Mouse (Mus musculus) forebrain, embryonic 10.5 days (tissue): ENCODE data around the gene Fam71a. TPM values are rescaled to one million over a fixed set of nuclear protein-coding genes. Genes with fewer than 3 reads are reported as not detected.

Experiments used
- DNase-seq: peaks from one replicate; pipeline ENCODE4 v3.0.0-alpha.2; 2017; ENCODE audit warnings: low spot score; ENCODE audit errors: extremely low spot score
- H3K27ac ChIP-seq: fragments of 300-500 bp; sonication (generic); 2 replicates; pipeline ENCODE4 v1.5.1; 2016; ENCODE audit warnings: mild to moderate bottlenecking
- H3K27me3 ChIP-seq: fragments of 300-500 bp; sonication (generic); 2 replicates; pipeline ENCODE4 v1.6.1; 2016; ENCODE audit warnings: mild to moderate bottlenecking; ENCODE audit not compliant: poor library complexity, severe bottlenecking
- H3K36me3 ChIP-seq: fragments of 300-500 bp; sonication (generic); replicated peaks from 2 replicates; pipeline ENCODE4 v1.6.1; 2016; ENCODE audit warnings: mild to moderate bottlenecking, moderate library complexity
- H3K4me1 ChIP-seq: fragments of 300-500 bp; sonication (generic); 2 replicates; pipeline ENCODE4 v1.6.1; 2016
- H3K4me3 ChIP-seq: fragments of 300-500 bp; sonication (generic); 2 replicates; pipeline ENCODE4 v1.5.1; 2016; ENCODE audit warnings: mild to moderate bottlenecking, moderate library complexity
- H3K9me3 ChIP-seq: fragments of 300-500 bp; sonication (generic); 2 replicates; pipeline ENCODE4 v1.6.1; 2016; ENCODE audit warnings: mild to moderate bottlenecking, moderate library complexity
- WGBS: fragments of 180-500 bp; shearing (Covaris S2); methylation state at CpG from one replicate; pipeline ENCODE4 v1.1.7; 2016; 5-methylcytosine and 5-hydroxymethylcytosine counted together
- polyA plus RNA-seq: library from polyadenylated mRNA; unstranded; fragments of >200 nt; fragmentation: Nextera tagmentation; extraction: Ambion mirVana; gene quantifications from 2 replicates; pipeline ENCODE4 v1.2.1, GENCODE M21; 2016

Fam71a gene
- polyA plus RNA-seq: not detected in 2 replicates

DNA sequence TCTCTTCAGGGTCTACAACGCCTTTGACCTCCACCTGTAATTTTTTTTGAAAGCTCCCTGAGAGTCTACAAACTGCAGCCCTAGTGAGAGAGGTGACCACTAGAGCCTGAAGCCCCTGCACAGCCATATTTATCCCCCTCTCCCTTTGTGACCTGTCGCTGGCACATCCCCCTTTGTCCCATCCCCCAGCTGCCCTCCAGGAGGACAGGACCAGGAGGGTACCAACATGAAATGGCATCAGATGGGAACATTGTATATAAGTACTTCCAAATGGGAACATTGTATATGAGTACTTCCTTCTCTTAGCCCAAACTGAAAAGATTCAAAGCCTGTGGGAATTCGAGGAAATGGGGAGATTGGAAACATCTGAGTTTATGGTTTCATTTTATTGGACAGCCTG is at the start of gene Fam71a:
Fam71a (minus strand) TSS at position 101 of the 400 bp plus-strand sequence.
- WGBS: 87% methylated on average over 3 of the region's 3 CpGs
- Histone ChIP-seq H3K27me3 (no peaks in the 10 kb centered on the region), H3K9me3 (peaks cover 6% of the 10 kb centered on the region; the same call in 1 of the 2 replicates), H3K27ac (no peak within 1 kb of the TSS), H3K4me3 (no peak within 1 kb of the TSS), H3K36me3 (no peaks in the 10 kb centered on the region), H3K4me1 (0 out of 2 replicates have a peak, but pooled peaks cover 6% of the 10 kb centered on the region)
- DNase-seq: no peak

DNA sequence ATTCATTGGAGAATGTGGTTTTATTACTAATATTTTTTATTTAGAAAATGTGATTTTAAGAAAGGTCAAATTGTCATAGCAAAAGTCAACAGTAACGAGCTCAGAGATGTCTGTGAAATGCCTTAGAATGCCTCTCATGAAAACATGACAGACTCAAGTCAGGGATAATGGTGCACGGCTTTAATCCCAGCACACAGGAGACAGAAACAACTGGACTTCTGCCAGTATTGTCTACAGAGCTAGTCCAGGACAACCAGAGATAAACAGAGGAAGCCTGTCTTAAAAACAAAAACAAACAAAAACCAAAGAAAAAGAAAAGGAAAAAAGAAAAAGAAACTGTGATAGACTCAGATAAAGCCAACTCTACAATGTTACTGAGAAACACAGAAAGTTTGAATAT is 46.5 kb upstream of the Fam71a start:
- DNase-seq: no peak
- H3K36me3 ChIP-seq: no peaks in the 10 kb centered on the region
- 64% methylated on average over 2 of the region's 2 CpGs for WGBS
- H3K9me3 ChIP-seq: no peaks in the 10 kb centered on the region
- no peak overlapping the region for H3K27ac ChIP-seq
- no peak overlapping the region for H3K4me3 ChIP-seq
- peaks cover 3% of the 10 kb centered on the region for H3K4me1 ChIP-seq
- H3K27me3 ChIP-seq: peaks cover 1% of the 10 kb centered on the region; the same call in 1 of the 2 replicates

DNA sequence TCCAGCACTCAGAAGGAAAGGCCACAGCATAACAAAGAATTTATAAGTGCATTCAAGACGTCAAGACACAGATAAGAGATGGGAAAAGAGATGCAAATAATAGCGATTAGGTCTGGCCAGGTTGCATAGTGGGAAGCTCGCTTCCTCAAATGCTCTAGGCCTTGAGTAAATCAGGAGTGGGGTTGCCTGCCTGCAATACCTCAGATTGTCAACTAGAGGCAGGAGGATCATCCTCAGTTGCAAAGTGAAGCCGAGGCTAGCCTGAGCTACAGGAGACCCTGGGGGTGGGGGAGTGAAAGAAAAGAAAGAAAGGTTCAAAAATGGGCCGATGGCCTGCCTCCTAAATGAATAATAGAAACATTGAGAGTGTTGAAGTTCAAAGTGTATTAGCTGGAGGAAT is 41.2 kb upstream of the Fam71a start:
- DNase-seq: no peak
- H3K9me3 ChIP-seq: no peaks in the 10 kb centered on the region; the same call in 1 of the 2 replicates
- no peaks in the 10 kb centered on the region for H3K4me1 ChIP-seq
- no peak overlapping the region for H3K27ac ChIP-seq
- WGBS: 77% methylated on average over 5 of the region's 5 CpGs
- no peaks in the 10 kb centered on the region for H3K27me3 ChIP-seq
- H3K4me3 ChIP-seq: no peak overlapping the region
- H3K36me3 ChIP-seq: no peaks in the 10 kb centered on the region

DNA sequence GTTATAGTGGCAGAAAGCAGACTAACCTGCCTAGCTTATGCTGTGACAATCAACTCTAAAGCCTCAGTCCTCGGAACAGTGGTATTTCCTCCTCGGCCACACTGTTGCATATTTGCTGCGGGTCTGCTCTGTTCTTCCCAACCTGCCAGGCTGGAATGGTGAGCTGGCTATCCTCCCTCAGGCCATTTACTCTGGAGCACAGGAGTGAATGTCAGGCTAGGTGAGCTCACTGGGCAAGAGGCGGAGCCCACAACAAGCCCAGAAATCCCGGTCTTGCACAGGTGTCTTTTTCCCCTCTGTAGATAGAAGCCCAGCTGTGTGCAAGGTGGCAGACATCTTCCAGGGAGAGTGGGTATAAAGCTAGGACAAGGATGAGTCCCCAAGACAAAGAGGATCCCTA is 40.3 kb upstream of the Fam71a start:
- H3K27ac ChIP-seq: no peak overlapping the region
- no peak overlapping the region for H3K4me3 ChIP-seq
- no peak for DNase-seq
- WGBS: 74% methylated on average over 5 of the region's 5 CpGs
- no peaks in the 10 kb centered on the region for H3K27me3 ChIP-seq
- H3K4me1 ChIP-seq: no peaks in the 10 kb centered on the region
- H3K9me3 ChIP-seq: no peaks in the 10 kb centered on the region; the same call in 1 of the 2 replicates
- H3K36me3 ChIP-seq: no peaks in the 10 kb centered on the region

DNA sequence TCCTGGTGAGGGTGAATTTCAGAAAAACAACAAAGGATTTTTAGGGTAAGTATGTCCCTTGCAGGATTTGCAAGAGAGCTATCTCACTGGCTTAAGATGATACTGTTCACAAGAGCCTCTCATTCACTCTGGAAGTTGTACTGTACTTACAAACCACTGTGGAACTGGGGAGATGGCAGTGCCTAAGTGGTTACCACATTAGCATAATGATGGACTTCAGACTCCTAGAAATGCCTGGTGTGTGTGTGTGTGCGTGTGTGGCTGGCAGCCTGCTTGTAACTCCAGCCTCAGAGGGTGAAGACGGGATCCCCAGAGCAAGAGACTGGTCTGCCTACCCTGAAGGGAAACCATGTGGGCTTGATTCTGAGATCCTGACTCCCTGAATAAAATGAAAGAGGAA is 38.9 kb upstream of the Fam71a start:
- 86% methylated on average over 2 of the region's 2 CpGs for WGBS
- no peaks in the 10 kb centered on the region for H3K4me1 ChIP-seq
- DNase-seq: no peak
- no peak overlapping the region for H3K27ac ChIP-seq
- H3K9me3 ChIP-seq: no peaks in the 10 kb centered on the region; the same call in 1 of the 2 replicates
- H3K27me3 ChIP-seq: no peaks in the 10 kb centered on the region
- H3K36me3 ChIP-seq: no peaks in the 10 kb centered on the region
- no peak overlapping the region for H3K4me3 ChIP-seq

DNA sequence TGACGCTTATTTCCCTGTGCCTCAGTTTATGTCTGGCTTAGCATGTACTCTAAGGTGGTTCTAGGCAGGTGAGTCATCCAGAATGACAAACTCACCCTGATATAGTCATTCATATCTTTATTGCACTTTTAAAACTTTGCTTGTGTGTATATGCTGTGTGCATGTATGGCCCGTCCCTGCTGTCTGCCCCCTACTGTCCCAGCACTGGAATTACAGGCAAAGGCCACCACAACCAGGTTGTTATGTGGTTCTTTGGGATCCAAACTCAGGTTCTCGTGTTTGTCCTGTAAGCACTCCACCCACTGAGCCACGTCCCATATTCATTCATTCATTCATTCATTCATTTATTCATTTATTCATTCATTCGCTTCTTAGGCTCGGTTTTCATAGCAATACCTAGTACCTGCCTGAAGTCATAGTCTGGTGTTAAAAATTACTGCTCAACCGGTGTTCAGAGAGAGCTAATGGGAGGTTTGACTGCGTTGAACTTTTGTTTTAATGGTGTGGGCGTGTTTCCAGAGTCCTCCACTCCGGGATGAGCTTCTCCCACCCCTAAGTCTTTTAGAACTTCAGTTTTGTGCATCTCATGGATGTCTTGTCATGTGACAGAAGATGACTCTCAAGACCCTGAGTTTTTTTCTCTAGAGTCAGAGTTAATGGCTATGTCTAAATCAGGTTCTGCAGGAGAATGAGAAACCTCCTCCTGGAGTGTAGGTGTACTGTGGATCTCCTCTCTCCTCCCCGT is 37.8 kb upstream of the Fam71a start:
- Histone ChIP-seq H3K9me3 (no peaks in the 10 kb centered on the region; the same call in 1 of the 2 replicates), H3K27ac (no peak overlapping the region), H3K4me1 (no peaks in the 10 kb centered on the region), H3K27me3 (no peaks in the 10 kb centered on the region), H3K36me3 (no peaks in the 10 kb centered on the region), H3K4me3 (no peak overlapping the region)
- 83% methylated on average over 11 of the region's 11 CpGs for WGBS
- peak; percentile 13 for DNase-seq

DNA sequence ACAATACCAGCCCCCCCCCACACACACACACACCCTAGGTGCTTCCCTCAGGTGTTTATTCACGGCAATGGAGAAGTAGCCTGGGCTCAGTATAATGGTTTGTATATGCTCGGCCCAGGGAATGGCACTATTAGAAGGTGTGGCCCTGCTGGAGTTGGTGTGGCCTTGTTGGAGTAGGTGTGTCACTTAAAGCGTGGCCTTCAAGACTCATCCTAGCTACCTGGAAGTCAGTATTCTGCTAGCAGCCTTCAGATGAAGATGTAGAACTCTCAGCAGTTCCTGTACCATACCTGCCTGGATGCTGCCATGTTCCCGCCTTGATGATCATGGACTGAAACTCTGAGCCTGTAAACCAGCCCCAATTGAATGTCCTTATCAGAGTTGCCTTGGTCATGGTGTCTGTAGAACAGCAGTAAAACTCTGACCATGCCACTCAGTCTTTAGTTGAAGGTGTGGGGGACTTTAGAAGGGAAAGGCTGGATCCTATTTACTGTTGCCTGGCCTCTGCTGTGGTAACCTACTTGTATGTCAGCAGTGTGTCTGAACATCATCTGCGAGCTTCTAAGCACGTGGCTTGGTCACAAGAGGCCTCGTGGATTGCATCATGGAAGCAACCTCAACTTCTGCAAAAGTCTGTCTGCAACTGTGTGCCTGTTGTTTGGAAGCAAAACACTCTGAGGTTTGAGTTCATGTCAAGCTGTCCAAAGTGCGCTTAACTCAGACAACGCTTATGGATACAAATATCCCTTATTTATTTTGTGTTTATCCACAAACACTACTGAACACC is 36.4 kb upstream of the Fam71a start:
- no peak overlapping the region for H3K27ac ChIP-seq
- no peaks in the 10 kb centered on the region; the same call in 1 of the 2 replicates for H3K9me3 ChIP-seq
- H3K4me3 ChIP-seq: no peak overlapping the region
- no peaks in the 10 kb centered on the region for H3K36me3 ChIP-seq
- WGBS: 91% methylated on average over 9 of the region's 9 CpGs
- H3K4me1 ChIP-seq: no peaks in the 10 kb centered on the region
- DNase-seq: no peak
- H3K27me3 ChIP-seq: no peaks in the 10 kb centered on the region

DNA sequence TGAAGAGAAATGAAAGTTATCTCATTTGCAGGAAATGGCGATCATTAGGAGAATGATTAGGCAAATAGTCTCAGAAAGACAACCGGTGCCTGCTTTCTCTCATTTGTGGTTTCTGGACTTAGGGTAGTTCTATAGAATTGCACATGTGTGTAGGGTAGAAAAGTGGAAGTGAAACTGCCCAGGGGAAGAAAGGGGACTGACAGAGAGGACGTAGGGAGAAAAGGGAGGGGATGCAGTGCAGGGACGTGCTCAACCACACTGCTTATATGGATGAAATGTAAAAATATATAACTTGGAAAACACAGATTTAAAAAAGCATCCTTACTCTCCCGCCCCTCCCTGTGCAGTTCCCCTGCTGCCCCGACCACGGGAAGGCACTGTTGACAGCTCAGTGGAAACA is 33.3 kb upstream of the Fam71a start:
- Histone ChIP-seq H3K27me3 (0 out of 2 replicates have a peak, but pooled peaks cover 5% of the 10 kb centered on the region), H3K36me3 (no peaks in the 10 kb centered on the region), H3K9me3 (no peaks in the 10 kb centered on the region; the same call in 1 of the 2 replicates), H3K4me1 (no peaks in the 10 kb centered on the region), H3K27ac (no peak overlapping the region), H3K4me3 (no peak overlapping the region)
- WGBS: 81% methylated on average over 7 of the region's 7 CpGs
- no peak for DNase-seq

DNA sequence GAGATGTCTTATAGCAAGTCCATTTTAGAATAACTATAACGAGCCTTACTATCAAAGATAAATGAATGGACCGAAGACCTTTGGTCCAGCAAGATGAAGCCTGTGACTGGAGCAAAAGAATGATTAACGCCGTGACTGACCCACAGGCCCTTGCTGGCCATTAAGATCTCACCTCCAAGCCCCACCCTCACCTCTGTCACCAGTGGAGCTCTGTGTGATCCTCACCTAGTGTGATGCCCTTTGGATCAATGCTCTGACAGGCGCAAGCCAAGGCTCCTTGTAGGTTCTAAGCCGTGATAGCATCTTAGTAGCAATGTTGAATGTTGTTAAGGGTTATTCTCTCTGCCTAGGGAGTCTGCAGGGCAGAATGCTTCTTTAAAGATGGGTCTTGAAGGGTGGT is 31.4 kb upstream of the Fam71a start:
- H3K27me3 ChIP-seq: peaks cover 22% of the 10 kb centered on the region
- no peaks in the 10 kb centered on the region for H3K36me3 ChIP-seq
- H3K27ac ChIP-seq: no peak overlapping the region
- H3K9me3 ChIP-seq: no peaks in the 10 kb centered on the region
- WGBS: 93% methylated on average over 6 of the region's 6 CpGs
- no peaks in the 10 kb centered on the region for H3K4me1 ChIP-seq
- DNase-seq: no peak
- H3K4me3 ChIP-seq: no peak overlapping the region

DNA sequence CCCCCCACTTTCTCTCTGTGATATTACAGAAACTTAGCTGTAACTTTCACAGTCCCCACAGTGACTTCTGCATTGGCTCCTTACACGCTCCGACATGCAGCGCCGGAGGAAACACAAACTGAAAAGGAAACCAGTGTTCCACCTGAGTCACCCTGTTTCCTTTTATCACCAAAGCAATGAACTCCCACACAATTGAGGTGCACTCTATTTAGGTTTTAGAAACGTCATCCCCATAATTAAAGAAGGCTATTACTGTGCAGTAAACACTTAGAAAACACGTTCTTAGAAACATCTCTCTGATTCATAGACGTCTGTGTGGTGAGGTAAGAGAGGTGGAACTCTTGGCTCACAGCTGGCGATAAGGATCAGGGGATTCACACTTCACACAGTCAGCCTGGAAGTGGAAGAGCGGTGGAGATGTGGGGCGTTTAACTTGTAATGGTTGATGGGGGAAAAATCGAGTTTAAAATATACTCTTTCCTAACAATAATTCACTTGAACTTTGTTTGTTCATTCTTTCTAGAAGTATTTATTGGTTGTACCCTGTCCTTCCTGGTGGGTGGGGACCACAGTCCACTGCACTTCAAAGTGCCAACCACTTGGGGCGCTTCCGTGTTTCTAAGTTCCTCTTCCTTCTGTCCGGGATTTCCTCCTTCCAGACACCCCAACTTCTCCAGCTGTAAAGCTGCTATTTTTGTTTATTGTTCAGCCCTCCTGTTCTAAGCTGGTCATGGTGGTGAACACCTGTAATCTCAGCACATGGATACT is 29.2 kb upstream of the Fam71a start:
- Histone ChIP-seq H3K9me3 (no peaks in the 10 kb centered on the region), H3K36me3 (no peaks in the 10 kb centered on the region), H3K27me3 (peaks cover 43% of the 10 kb centered on the region), H3K4me1 (peaks cover 6% of the 10 kb centered on the region; the same call in 1 of the 2 replicates), H3K27ac (no peak overlapping the region), H3K4me3 (no peak overlapping the region)
- 59% methylated on average over 14 of the region's 14 CpGs for WGBS
- DNase-seq: no peak

DNA sequence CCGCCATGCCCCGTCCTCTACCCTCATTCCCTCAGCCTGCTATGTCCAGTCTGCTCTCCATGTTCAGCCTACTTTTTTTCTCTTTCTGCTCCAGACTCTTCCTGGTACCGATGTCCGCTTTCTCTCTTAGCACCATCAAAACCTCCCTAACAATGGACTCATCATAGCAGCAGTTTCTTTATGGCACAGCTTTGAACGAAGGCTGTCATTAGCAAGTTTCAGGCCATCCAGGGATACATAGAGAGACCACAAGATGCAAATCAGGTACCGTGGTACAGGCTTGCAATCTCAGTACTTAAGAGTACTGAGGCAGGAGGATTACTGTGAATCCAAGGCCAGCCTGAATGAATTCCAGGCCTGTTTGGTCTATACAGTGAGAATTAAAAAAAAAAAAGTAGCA is 28.1 kb upstream of the Fam71a start:
- Histone ChIP-seq H3K27me3 (peaks cover 54% of the 10 kb centered on the region), H3K36me3 (no peaks in the 10 kb centered on the region), H3K9me3 (no peaks in the 10 kb centered on the region), H3K4me3 (no peak overlapping the region), H3K4me1 (peaks cover 6% of the 10 kb centered on the region; the same call in 1 of the 2 replicates), H3K27ac (no peak overlapping the region)
- DNase-seq: no peak
- WGBS: 89% methylated on average over 6 of the region's 6 CpGs

DNA sequence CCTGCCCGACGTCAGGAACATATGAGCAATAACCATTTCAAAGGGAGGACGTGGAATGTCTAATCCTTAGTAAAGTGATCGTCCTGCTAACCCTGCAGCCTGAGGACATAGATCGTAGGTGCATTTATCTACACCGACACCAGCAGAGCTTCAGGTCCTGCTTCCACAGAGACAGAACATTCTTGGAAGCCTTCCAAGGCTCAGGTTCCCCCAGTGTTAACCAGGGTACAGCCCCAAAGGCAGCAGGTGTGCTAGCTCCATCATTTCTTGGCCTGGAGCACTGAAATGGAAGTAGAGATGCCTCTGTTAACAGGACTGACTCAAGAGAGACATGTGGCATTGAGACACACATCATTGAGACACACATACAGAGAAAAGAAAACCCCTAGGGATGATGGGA is 27.6 kb upstream of the Fam71a start:
- no peak overlapping the region for H3K4me3 ChIP-seq
- peaks cover 60% of the 10 kb centered on the region for H3K27me3 ChIP-seq
- 66% methylated on average over 6 of the region's 6 CpGs for WGBS
- no peak overlapping the region for H3K27ac ChIP-seq
- peaks cover 6% of the 10 kb centered on the region; the same call in 1 of the 2 replicates for H3K4me1 ChIP-seq
- no peaks in the 10 kb centered on the region for H3K9me3 ChIP-seq
- no peaks in the 10 kb centered on the region for H3K36me3 ChIP-seq
- no peak for DNase-seq
